Mouse (Mus musculus) erythroblast, embryonic 14.5 days (primary cell): ENCODE measurements around the gene Adamts2.

Experiments used
- GATA1 ChIP-seq: IDR thresholded peaks from 2 replicates; pipeline ENCODE4 v1.6.1; 2012; ENCODE audit warnings: low read length, inconsistent platforms, mixed read lengths
- TAL1 ChIP-seq: IDR thresholded peaks from 3 replicates; pipeline ENCODE4 v1.6.1; 2012; ENCODE audit warnings: low read length, inconsistent platforms, mixed read lengths

DNA sequence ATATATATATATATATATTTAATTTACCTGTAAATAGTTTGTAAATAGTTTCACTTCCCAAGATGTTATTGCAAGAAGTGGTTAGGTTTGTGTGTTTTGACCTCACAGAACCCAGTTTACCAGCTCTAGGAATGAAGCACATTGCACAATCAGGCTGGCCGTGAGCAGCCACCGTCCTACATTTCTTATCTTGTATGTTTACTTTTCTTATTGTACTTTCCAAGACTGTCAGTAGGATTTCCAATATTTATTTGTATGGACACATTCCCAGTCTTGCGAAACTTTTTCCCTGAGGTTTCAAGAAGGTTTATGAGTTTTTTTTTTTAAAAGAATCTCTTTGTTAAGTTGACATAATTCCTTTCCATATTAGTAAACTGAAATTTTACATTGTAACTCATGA is 40.7 kb downstream of the Adamts2 start:
- TF ChIP-seq TAL1 = no peak
- no peak for TF ChIP-seq GATA1
